Mouse (Mus musculus) thymus, adult 2 months (tissue): ENCODE measurements at regions not wholly inside any gene's neighbourhood (a gene's known extent, or its start where the extent isn't known, plus 50 kb on each side); places are given as distances from the start of the nearest gene placed in this dataset.

ENCODE experiments used
- DNase-seq: peaks from one replicate; pipeline ENCODE4 v3.0.0; 2021
- H3K27ac ChIP-seq: fragments of 200-500 bp; 2 replicates; pipeline ENCODE4 v1.5.1; 2012; ENCODE audit warnings: low read length, control low read depth; ENCODE audit not compliant: control insufficient read depth, insufficient read depth
- H3K27me3 ChIP-seq: fragments of 200-500 bp; 2 replicates; pipeline ENCODE4 v1.6.1; 2012; ENCODE audit warnings: mild to moderate bottlenecking, low read length, moderate library complexity, mixed read lengths; ENCODE audit not compliant: control insufficient read depth, insufficient read depth
- H3K36me3 ChIP-seq: fragments of 200-500 bp; 2 replicates; pipeline ENCODE4 v1.6.1; 2012; ENCODE audit warnings: mild to moderate bottlenecking, low read length, moderate library complexity; ENCODE audit not compliant: control insufficient read depth, insufficient read depth
- H3K4me1 ChIP-seq: fragments of 200-500 bp; replicated peaks from 2 replicates; pipeline ENCODE4 v1.6.1; 2012; ENCODE audit warnings: low read length; ENCODE audit not compliant: control insufficient read depth, insufficient read depth
- H3K4me3 ChIP-seq: fragments of 200-500 bp; 2 replicates; pipeline ENCODE4 v1.5.1; 2012; ENCODE audit warnings: mild to moderate bottlenecking, low read length, control low read depth, moderate library complexity; ENCODE audit not compliant: control insufficient read depth, insufficient read depth
- CTCF ChIP-seq: fragments of 200-500 bp; IDR thresholded peaks from 2 replicates; pipeline ENCODE4 v1.5.1; 2012; ENCODE audit warnings: mild to moderate bottlenecking, control low read depth, low read length, moderate library complexity, borderline replicate concordance; ENCODE audit not compliant: control insufficient read depth, poor library complexity, insufficient read depth; ENCODE audit errors: extremely low read depth
- POLR2A ChIP-seq: fragments of 200-500 bp; IDR thresholded peaks from 2 replicates; pipeline ENCODE4 v1.6.1; 2012; ENCODE audit warnings: mild to moderate bottlenecking, low read length, control low read depth, moderate library complexity; ENCODE audit not compliant: control insufficient read depth, poor library complexity, insufficient read depth; ENCODE audit errors: extremely low read depth
- WGBS: fragments of 180-500 bp; shearing (Covaris S2); methylation state at CpG from one replicate; pipeline ENCODE4 v1.1.7; 2018; 5-methylcytosine and 5-hydroxymethylcytosine counted together

- WGBS, result 62% methylated on average over 8 of the region's 8 CpGs
- H3K4me1 ChIP-seq, result peaks cover 17% of the 10 kb centered on the region
- H3K27me3 ChIP-seq, result no peaks in the 10 kb centered on the region
- no peak overlapping the region for H3K4me3 ChIP-seq
- no peak overlapping the region for H3K27ac ChIP-seq
- DNase-seq, result no peak
- TF ChIP-seq CTCF, result no peak
- TF ChIP-seq POLR2A, result no peak
- no peaks in the 10 kb centered on the region for H3K36me3 ChIP-seq
Measured at GRCm38 (mm10) chr13:43907425-43907824, 122.8 kb downstream of the Cd83 start.

- TF ChIP-seq POLR2A (no peak), CTCF (no peak)
- Histone ChIP-seq H3K27ac (no peak overlapping the region), H3K36me3 (no peaks in the 10 kb centered on the region), H3K4me3 (no peak overlapping the region), H3K4me1 (peaks cover 17% of the 10 kb centered on the region), H3K27me3 (no peaks in the 10 kb centered on the region)
- DNase-seq, result no peak
- WGBS, result 94% methylated on average over 16 of the region's 16 CpGs
Measured at GRCm38 (mm10) chr13:43908041-43908644, 123.6 kb downstream of the Cd83 start.

- no peak for DNase-seq
- 89% methylated on average over 7 of the region's 7 CpGs for WGBS
- Histone ChIP-seq H3K27me3 (no peaks in the 10 kb centered on the region), H3K4me1 (peaks cover 17% of the 10 kb centered on the region), H3K36me3 (no peaks in the 10 kb centered on the region), H3K27ac (no peak overlapping the region), H3K4me3 (no peak overlapping the region)
- TF ChIP-seq POLR2A (no peak), CTCF (no peak)
Measured at GRCm38 (mm10) chr13:43909933-43910332, 125.4 kb downstream of the Cd83 start.

GRCm38 (mm10) chr13:43913476-43913875 lies 128.9 kb downstream of the Cd83 start:
- 77% methylated on average over 7 of the region's 7 CpGs for WGBS
- Histone ChIP-seq H3K27ac (no peak overlapping the region), H3K4me1 (no peaks in the 10 kb centered on the region), H3K4me3 (no peak overlapping the region), H3K36me3 (no peaks in the 10 kb centered on the region), H3K27me3 (no peaks in the 10 kb centered on the region)
- TF ChIP-seq POLR2A (no peak), CTCF (no peak)
- no peak for DNase-seq

GRCm38 (mm10) chr13:43919781-43920420 lies 135.3 kb downstream of the Cd83 start:
- TF ChIP-seq CTCF, result no peak
- TF ChIP-seq POLR2A, result no peak

GRCm38 (mm10) chr13:43930081-43930981 lies 145.8 kb downstream of the Cd83 start:
- DNase-seq, result no peak
- peaks cover 7% of the 10 kb centered on the region for H3K4me1 ChIP-seq
- H3K27ac ChIP-seq, result no peak overlapping the region
- H3K27me3 ChIP-seq, result no peaks in the 10 kb centered on the region
- no peak overlapping the region for H3K4me3 ChIP-seq
- WGBS, result 96% methylated on average over 19 of the region's 19 CpGs
- no peaks in the 10 kb centered on the region for H3K36me3 ChIP-seq
- TF ChIP-seq CTCF (no peak), POLR2A (no peak)

More at GRCm38 (mm10) chr13:43919781-43920420, 135.3 kb downstream of the Cd83 start:
- Histone ChIP-seq H3K36me3 (no peaks in the 10 kb centered on the region), H3K4me1 (no peaks in the 10 kb centered on the region; the same call in 1 of the 2 replicates), H3K4me3 (no peak overlapping the region), H3K27ac (no peak overlapping the region), H3K27me3 (no peaks in the 10 kb centered on the region)
- WGBS, result 46% methylated on average over 5 of the region's 5 CpGs
- DNase-seq, result no peak
